Mouse (Mus musculus): ENCODE measurements around the gene Snd1. TPM values are rescaled to one million over a fixed set of nuclear protein-coding genes. Genes with fewer than 3 reads are reported as not detected.

The Snd1 gene
- polyA plus RNA-seq, 1 experiment from 2014 or later: 139 TPM

DNA sequence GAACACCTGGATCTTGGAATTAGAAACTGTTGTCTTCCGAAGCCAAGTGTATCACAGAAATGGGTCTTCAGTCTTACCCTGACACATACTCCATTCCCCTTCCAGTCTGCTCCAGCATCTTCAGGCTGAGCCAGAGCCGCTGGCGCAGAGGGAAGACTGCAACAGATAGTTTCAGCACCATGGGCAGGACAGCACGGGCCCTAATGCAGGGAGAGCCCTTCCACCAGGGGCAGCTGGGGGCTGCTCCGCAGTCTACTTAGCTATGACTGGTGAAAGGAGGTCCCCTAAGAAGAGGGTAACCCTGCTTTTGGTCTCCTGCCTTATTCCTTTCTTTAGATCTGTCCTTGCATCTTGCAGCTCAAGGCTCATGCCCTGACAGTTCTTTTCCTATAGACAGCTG is 24.5 kb upstream of the Snd1 start:
- DNase-seq (ENCODE audit: low spot score): no peak
- Histone ChIP-seq H3K4me1 (replicated peaks; ENCODE audit: control insufficient read depth, insufficient read depth, low read length) (no peaks in the 10 kb centered on the region), H3K9ac (ENCODE audit: low read length) (no peak overlapping the region), H3K36me3 (ENCODE audit: control insufficient read depth, insufficient read depth, low read length) (no peaks in the 10 kb centered on the region), H3K9me3 (ENCODE audit: control insufficient read depth, low read length) (no peaks in the 10 kb centered on the region), H3K4me2 (ENCODE audit: low read length) (no peak overlapping the region), H3K27me3 (replicated peaks; ENCODE audit: control insufficient read depth, insufficient read depth, low read length) (peaks cover 31% of the 10 kb centered on the region), H3K4me3 (ENCODE audit: low read depth, low read length) (no peak overlapping the region), H3K27ac (ENCODE audit: low read depth) (no peak overlapping the region)
- ATAC-seq (replicated peaks; ENCODE audit: low FRiP score, low TSS enrichment, low read depth): no peak
- WGBS: 16% methylated on average over 5 of the region's 5 CpGs

DNA sequence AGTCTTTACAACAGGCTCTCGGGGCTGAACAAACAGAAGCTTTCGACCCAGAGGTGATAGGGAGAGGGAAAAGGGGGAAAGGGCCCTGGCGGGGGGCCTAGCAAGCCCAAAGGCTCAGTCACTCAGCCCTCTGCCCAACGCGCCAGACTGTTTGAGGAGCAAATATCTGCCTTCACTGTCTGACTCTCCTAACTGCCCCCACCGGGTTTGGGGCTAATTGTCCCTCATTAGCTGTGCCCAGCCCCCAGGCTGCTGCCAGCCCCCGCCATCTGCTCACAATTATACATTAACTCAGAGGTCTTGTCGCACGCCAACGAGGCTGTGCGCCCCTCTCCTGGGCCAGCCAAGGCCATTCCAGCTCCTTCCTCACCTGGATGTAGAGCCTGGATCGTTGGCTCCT is 24.0 kb upstream of the Snd1 start:
- H3K4me1 ChIP-seq (replicated peaks; ENCODE audit: control insufficient read depth, insufficient read depth, low read length): no peaks in the 10 kb centered on the region
- no peak overlapping the region for H3K27ac ChIP-seq (ENCODE audit: low read depth)
- ATAC-seq (replicated peaks; ENCODE audit: low FRiP score, low TSS enrichment, low read depth): no peak
- 1% methylated on average over 12 of the region's 12 CpGs for WGBS
- no peaks in the 10 kb centered on the region for H3K36me3 ChIP-seq (ENCODE audit: control insufficient read depth, insufficient read depth, low read length)
- no peaks in the 10 kb centered on the region for H3K9me3 ChIP-seq (ENCODE audit: control insufficient read depth, low read length)
- no peak overlapping the region for H3K4me3 ChIP-seq (ENCODE audit: low read depth, low read length)
- no peak overlapping the region for H3K4me2 ChIP-seq (ENCODE audit: low read length)
- no peak overlapping the region for H3K9ac ChIP-seq (ENCODE audit: low read length)
- H3K27me3 ChIP-seq (replicated peaks; ENCODE audit: control insufficient read depth, insufficient read depth, low read length): peaks cover 31% of the 10 kb centered on the region
- DNase-seq (ENCODE audit: low spot score): no peak

DNA sequence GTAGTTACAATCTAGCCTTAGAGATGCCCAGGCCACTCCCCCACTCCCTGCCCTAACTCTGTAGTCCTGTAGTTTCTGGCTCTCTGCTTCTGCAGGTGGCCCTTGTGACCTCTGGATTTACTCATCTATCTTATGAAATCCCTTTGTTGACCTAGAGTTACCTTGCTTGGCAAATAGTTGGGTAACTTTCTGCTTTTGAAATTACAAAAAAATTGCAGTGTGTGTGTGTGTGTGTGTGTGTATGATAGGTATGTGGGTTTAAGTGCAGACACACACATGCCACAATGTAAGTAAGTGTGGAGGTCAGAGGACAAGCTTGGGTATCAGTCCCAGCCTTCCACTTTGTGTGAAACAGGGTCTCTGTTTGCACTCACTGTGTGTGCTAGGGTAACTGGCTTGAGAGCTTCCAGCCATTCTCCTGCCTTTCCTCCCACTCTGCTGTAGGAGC is 15.7 kb upstream of the Snd1 start:
- no peaks in the 10 kb centered on the region for H3K4me1 ChIP-seq (replicated peaks; ENCODE audit: control insufficient read depth, insufficient read depth, low read length)
- no peak overlapping the region for H3K27ac ChIP-seq (ENCODE audit: low read depth)
- DNase-seq (ENCODE audit: low spot score) (no peak), ATAC-seq (replicated peaks; ENCODE audit: low FRiP score, low TSS enrichment, low read depth) (no peak)
- H3K36me3 ChIP-seq (ENCODE audit: control insufficient read depth, insufficient read depth, low read length): no peaks in the 10 kb centered on the region
- H3K9ac ChIP-seq (ENCODE audit: low read length): no peak overlapping the region
- no peaks in the 10 kb centered on the region; the same call in 1 of the 2 replicates for H3K27me3 ChIP-seq (replicated peaks; ENCODE audit: control insufficient read depth, insufficient read depth, low read length)
- H3K4me2 ChIP-seq (ENCODE audit: low read length): no peak overlapping the region
- no peaks in the 10 kb centered on the region for H3K9me3 ChIP-seq (ENCODE audit: control insufficient read depth, low read length)
- H3K4me3 ChIP-seq (ENCODE audit: low read depth, low read length): no peak overlapping the region

GRCm38 (mm10) chr6:28460534-28460933 is 14.4 kb upstream of the Snd1 start:
- DNase-seq (ENCODE audit: low spot score): no peak
- H3K27me3 ChIP-seq (replicated peaks; ENCODE audit: control insufficient read depth, insufficient read depth, low read length): no peaks in the 10 kb centered on the region
- H3K9ac ChIP-seq (ENCODE audit: low read length): no peak overlapping the region
- no peaks in the 10 kb centered on the region for H3K4me1 ChIP-seq (replicated peaks; ENCODE audit: control insufficient read depth, insufficient read depth, low read length)
- no peaks in the 10 kb centered on the region for H3K36me3 ChIP-seq (ENCODE audit: control insufficient read depth, insufficient read depth, low read length)
- no peak for ATAC-seq (replicated peaks; ENCODE audit: low FRiP score, low TSS enrichment, low read depth)
- no peaks in the 10 kb centered on the region for H3K9me3 ChIP-seq (ENCODE audit: control insufficient read depth, low read length)
- H3K4me3 ChIP-seq (ENCODE audit: low read depth, low read length): no peak overlapping the region
- H3K27ac ChIP-seq (ENCODE audit: low read depth): no peak overlapping the region
- no peak overlapping the region for H3K4me2 ChIP-seq (ENCODE audit: low read length)
- WGBS: 6% methylated on average over 5 of the region's 5 CpGs

DNA sequence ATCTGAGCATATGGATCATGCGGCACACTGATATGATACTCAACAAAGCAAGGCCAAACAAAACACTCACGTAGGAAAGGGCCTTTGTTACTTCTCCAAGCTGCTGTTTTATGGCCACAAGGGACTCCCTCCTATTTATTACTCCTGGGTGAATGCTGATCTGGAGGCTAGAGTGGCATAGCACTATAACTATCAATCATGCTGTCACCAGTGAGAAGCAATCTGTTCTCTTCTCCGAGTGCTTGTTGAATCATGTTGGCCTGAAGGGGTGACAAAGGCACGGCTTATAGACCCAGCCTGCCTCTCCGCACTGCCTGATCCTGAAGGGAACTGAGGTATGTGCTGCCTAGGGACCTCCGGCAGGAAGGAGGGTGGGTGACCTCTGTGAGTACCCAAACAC is 10.3 kb upstream of the Snd1 start:
- 14% methylated on average over 6 of the region's 6 CpGs for WGBS
- H3K27me3 ChIP-seq (replicated peaks; ENCODE audit: control insufficient read depth, insufficient read depth, low read length): no peaks in the 10 kb centered on the region
- H3K9ac ChIP-seq (ENCODE audit: low read length): no peak overlapping the region
- no peak overlapping the region for H3K4me3 ChIP-seq (ENCODE audit: low read depth, low read length)
- no peak overlapping the region for H3K27ac ChIP-seq (ENCODE audit: low read depth)
- ATAC-seq (replicated peaks; ENCODE audit: low FRiP score, low TSS enrichment, low read depth): peak; percentile 68
- DNase-seq (ENCODE audit: low spot score): no peak
- no peak overlapping the region for H3K4me2 ChIP-seq (ENCODE audit: low read length)
- H3K36me3 ChIP-seq (ENCODE audit: control insufficient read depth, insufficient read depth, low read length): no peaks in the 10 kb centered on the region
- H3K9me3 ChIP-seq (ENCODE audit: control insufficient read depth, low read length): no peaks in the 10 kb centered on the region
- H3K4me1 ChIP-seq (replicated peaks; ENCODE audit: control insufficient read depth, insufficient read depth, low read length): no peaks in the 10 kb centered on the region

GRCm38 (mm10) chr6:28470017-28470602 is 4.8 kb upstream of the Snd1 start:
- ATAC-seq (replicated peaks; ENCODE audit: low FRiP score, low TSS enrichment, low read depth) (no peak), DNase-seq (ENCODE audit: low spot score) (no peak)
- Histone ChIP-seq H3K4me3 (ENCODE audit: low read depth, low read length) (no peak overlapping the region), H3K4me2 (ENCODE audit: low read length) (no peak overlapping the region), H3K36me3 (ENCODE audit: control insufficient read depth, insufficient read depth, low read length) (no peaks in the 10 kb centered on the region), H3K27me3 (replicated peaks; ENCODE audit: control insufficient read depth, insufficient read depth, low read length) (no peaks in the 10 kb centered on the region), H3K4me1 (replicated peaks; ENCODE audit: control insufficient read depth, insufficient read depth, low read length) (no peaks in the 10 kb centered on the region), H3K9ac (ENCODE audit: low read length) (no peak overlapping the region), H3K9me3 (ENCODE audit: control insufficient read depth, low read length) (no peaks in the 10 kb centered on the region), H3K27ac (ENCODE audit: low read depth) (no peak overlapping the region)
- WGBS: 71% methylated on average over 4 of the region's 4 CpGs

GRCm38 (mm10) chr6:28470621-28471020 is 4.3 kb upstream of the Snd1 start:
- Histone ChIP-seq H3K27ac (ENCODE audit: low read depth) (no peak overlapping the region), H3K9me3 (ENCODE audit: control insufficient read depth, low read length) (no peaks in the 10 kb centered on the region), H3K36me3 (ENCODE audit: control insufficient read depth, insufficient read depth, low read length) (no peaks in the 10 kb centered on the region), H3K27me3 (replicated peaks; ENCODE audit: control insufficient read depth, insufficient read depth, low read length) (no peaks in the 10 kb centered on the region), H3K4me2 (ENCODE audit: low read length) (no peak overlapping the region), H3K4me1 (replicated peaks; ENCODE audit: control insufficient read depth, insufficient read depth, low read length) (no peaks in the 10 kb centered on the region), H3K4me3 (ENCODE audit: low read depth, low read length) (no peak overlapping the region), H3K9ac (ENCODE audit: low read length) (no peak overlapping the region)
- DNase-seq (ENCODE audit: low spot score) (no peak), ATAC-seq (replicated peaks; ENCODE audit: low FRiP score, low TSS enrichment, low read depth) (no peak)
- WGBS: 82% methylated on average over 5 of the region's 5 CpGs

DNA sequence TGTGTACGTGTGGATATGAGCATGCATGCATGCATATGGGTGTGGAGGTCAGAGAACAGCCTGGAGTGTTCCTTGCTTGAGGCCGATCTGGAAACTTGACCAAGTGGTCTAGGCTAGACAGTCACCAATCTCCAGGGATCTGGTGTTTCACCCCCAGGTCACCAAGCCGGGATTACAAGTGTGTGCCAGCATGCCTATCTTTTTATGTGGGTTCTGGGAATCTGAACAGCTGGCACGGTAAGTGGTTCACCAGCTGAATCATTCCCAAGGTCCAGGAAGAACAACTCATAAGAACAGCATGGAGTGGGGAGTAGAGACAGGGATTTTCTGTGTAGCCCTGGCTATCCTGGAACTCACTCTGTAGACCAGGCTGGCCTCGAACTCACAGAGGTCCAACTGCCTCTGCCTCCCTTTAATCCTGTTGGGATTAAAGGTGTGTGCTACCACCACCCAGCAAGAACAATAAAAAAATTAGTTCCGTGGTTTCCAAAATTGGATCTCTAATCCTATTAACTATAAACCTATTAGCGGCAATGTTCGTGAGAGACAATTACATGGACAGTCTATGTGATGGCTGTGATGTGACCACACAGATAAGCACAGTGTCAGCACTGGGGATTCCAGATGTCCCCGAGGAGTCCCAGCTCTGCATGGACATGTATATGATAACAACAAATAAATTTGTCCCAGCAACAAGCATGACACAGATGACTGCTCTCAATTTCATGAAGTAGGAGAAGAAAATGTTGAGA is 3.5 kb upstream of the Snd1 start:
- H3K4me3 ChIP-seq (ENCODE audit: low read depth, low read length): no peak overlapping the region
- H3K27ac ChIP-seq (ENCODE audit: low read depth): no peak overlapping the region
- WGBS: 85% methylated on average over 9 of the region's 9 CpGs
- H3K4me1 ChIP-seq (replicated peaks; ENCODE audit: control insufficient read depth, insufficient read depth, low read length): no peaks in the 10 kb centered on the region
- H3K36me3 ChIP-seq (ENCODE audit: control insufficient read depth, insufficient read depth, low read length): no peaks in the 10 kb centered on the region
- ATAC-seq (replicated peaks; ENCODE audit: low FRiP score, low TSS enrichment, low read depth) (no peak), DNase-seq (ENCODE audit: low spot score) (no peak)
- no peaks in the 10 kb centered on the region for H3K9me3 ChIP-seq (ENCODE audit: control insufficient read depth, low read length)
- no peak overlapping the region for H3K4me2 ChIP-seq (ENCODE audit: low read length)
- H3K9ac ChIP-seq (ENCODE audit: low read length): no peak overlapping the region
- H3K27me3 ChIP-seq (replicated peaks; ENCODE audit: control insufficient read depth, insufficient read depth, low read length): no peaks in the 10 kb centered on the region

DNA sequence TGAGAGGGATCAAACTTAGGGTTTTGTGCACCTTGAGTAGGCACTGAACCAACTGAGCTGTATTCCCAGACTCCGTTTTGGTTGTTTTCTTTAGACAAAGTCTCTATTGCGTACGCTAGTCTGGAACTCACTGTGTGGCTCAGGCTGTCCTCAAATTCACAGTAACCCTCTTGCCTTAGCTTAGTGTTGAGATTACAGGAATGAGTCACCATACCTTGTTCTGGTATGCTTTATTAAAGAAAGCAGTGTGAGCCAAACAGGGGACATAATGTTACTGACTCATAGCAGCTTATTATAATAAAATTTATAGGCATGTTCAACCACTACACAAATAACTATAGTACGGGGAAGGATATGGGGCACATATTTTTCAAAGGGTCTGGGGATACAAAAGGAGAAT is 728 bp upstream of the Snd1 start:
- Histone ChIP-seq H3K27ac (ENCODE audit: low read depth) (no peak overlapping the region), H3K9me3 (ENCODE audit: control insufficient read depth, low read length) (no peaks in the 10 kb centered on the region), H3K4me2 (ENCODE audit: low read length) (no peak overlapping the region), H3K36me3 (ENCODE audit: control insufficient read depth, insufficient read depth, low read length) (no peaks in the 10 kb centered on the region), H3K4me3 (ENCODE audit: low read depth, low read length) (no peak overlapping the region), H3K27me3 (replicated peaks; ENCODE audit: control insufficient read depth, insufficient read depth, low read length) (no peaks in the 10 kb centered on the region), H3K9ac (ENCODE audit: low read length) (no peak overlapping the region), H3K4me1 (replicated peaks; ENCODE audit: control insufficient read depth, insufficient read depth, low read length) (no peaks in the 10 kb centered on the region; the same call in 1 of the 2 replicates)
- DNase-seq (ENCODE audit: low spot score): no peak
- ATAC-seq (replicated peaks; ENCODE audit: low FRiP score, low TSS enrichment, low read depth): no peak
- 90% methylated on average over 4 of the region's 4 CpGs for WGBS
